Mouse (Mus musculus): ENCODE results near the gene Rarg.
"Not testable (repeated sequence)": the region's sequence is repeated elsewhere in the genome, so short reads cannot be mapped to it uniquely, and the experiment has no call there.

Rarg gene

GRCm38 (mm10) chr15:102235371-102236027 lies 21.8 kb downstream of the Rarg start:
- DNase-seq, result no peak

DNA sequence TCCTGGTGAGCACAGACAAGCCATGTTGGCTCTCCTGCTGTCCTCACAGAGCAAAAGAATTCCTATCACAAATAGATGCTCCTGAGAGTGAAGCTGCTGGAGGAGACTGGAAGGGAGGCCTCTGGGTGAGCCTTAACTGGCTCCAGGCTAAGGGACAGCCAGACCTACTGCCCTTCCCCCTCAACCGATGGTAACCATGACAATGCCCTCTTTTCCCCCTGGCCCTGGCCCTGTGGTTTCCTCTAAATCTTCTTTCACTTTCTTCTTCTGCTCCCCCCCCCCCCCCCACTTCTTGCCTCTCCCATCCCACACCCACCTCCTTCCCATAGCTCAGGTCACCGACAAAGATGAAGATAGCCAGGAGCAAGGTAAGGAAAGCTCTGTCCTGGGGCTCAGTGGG lies 23.4 kb downstream of the Rarg start:
- DNase-seq, result no peak

DNA sequence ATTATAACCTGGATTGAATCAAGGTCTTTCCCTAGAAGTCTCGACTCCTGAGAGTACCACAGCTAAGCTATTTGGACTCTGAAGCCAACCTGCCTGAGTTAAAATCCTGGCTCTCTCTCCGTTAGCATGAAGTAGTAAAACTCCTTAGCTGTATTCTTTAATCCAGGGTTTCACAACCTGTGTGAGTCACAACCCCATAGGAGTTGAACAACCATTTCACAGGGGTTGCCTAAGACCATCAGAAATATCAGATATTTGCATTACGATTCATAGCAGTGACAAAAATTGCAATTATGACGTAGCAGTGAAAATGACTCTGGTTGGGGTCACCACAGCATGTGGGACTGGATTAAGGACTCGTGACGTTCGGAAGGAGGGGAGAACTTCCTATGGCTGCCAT lies 24.6 kb downstream of the Rarg start:
- DNase-seq, result no peak

DNA sequence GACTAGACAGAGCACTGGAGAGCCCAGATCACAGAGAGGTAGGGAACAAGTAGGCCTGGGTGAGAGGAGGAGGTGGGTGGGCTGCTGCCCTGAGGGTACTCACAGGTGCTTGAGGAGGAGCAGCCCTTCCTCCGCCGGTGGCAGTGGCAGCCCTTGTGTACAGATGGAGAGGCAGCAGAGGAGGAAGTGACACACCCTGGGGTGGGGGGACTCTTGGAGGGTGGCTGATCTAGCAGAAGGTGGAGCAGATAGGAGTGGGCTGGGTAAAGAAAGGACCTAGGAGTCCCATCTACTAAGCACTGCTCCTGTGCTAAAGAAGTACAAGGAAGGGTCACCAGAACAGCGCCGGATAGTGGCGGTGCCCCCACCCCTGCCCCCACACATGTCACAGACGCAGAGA lies 25.6 kb downstream of the Rarg start, which contains the start of gene Itgb7:
Itgb7 (minus strand) TSS at position 197 of the 400 bp plus-strand sequence.
- DNase-seq, result no peak

GRCm38 (mm10) chr15:102230408-102231321 lies 26.7 kb downstream of the Rarg start:
- no peak for DNase-seq

GRCm38 (mm10) chr15:102225619-102226018 lies 31.7 kb downstream of the Rarg start:
- not testable (repeated sequence) for DNase-seq

- DNase-seq, result no peak
These were observed 32.2 kb downstream of the Rarg start for GRCm38 (mm10) chr15:102224992-102225617.

- peak; percentile 61 for DNase-seq
These were observed 32.9 kb downstream of the Rarg start for GRCm38 (mm10) chr15:102224186-102224991.

DNA sequence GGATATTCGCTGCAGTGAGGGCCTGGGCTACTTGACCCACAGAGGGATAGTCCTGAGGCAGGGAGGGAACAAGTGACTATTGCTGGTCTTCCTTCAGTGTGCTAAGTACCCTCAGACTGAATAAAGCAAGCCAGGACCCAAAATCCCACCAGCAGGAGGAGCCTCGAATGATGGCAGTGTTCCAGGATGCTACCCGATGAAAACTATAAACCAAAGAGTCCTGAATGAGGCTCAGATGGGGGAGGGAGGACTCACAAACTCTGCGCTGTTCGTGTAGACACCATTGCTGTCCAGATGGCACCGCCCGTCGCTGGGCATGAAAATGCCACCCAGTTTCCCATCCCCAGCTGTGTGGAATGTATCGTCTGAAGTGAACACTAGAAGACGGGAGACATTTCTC lies 34.9 kb downstream of the Rarg start:
- no peak for DNase-seq

GRCm38 (mm10) chr15:102217325-102217724 lies 40.0 kb downstream of the Rarg start:
- no peak for DNase-seq

DNA sequence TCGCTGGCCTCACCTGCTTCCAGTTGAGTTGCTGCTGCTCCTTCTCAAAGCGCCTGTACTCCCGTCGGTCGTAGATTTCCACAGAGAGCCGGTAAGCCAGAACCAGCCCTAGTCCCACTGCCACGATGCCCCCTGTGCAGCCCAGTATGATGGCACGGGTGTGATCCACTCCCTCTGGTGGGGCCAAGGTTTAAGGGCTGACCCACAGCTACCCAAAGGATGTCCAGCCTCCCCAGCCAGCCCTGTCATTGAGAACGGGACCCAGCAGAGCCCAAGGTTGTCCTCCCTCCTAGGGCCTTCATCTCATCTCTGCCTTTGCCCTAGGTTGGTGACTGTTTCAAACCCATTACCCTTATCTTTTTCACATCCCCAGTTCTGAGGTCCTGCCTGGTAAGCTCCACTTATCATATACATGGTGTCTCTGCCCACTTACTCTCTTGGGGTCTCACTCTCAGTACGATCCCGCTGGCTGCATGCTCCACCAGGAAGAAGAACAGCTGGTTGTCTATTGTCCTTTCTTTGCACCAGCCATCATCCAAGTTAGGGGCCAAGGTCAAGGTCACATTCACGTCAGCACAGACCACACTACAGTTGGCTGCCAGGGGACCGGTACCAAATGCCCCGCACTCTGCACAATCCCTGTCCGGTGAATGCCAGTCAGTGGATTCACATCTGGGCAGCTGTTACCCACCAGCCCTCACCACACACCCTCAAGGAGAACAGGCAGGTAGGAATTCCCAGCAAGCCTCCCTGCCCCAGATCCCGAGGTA lies 40.7 kb downstream of the Rarg start:
- no peak for DNase-seq

DNA sequence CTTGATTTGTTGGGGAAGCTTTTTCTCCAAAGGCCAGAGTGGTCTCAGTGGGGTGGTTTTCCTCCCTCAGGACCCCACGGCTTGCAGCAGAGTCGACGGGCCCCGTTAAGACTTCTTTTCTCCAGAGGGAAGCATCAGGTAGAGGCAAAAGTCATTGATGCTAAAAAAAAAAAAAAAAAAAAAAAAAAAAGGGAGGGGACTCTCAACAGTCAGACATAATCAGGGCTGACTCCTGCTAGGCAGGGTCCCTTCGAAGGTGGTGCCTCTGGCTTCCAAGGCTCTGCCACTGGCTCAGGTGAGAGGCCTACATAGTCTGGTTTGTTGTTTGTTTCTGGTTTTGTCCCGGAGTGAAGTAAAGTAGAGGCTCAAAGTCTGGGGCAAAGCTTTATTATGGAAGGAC lies 41.7 kb downstream of the Rarg start:
- no peak for DNase-seq

- DNase-seq, result no peak
These were observed 43.2 kb downstream of the Rarg start for GRCm38 (mm10) chr15:102214132-102214531.

DNA sequence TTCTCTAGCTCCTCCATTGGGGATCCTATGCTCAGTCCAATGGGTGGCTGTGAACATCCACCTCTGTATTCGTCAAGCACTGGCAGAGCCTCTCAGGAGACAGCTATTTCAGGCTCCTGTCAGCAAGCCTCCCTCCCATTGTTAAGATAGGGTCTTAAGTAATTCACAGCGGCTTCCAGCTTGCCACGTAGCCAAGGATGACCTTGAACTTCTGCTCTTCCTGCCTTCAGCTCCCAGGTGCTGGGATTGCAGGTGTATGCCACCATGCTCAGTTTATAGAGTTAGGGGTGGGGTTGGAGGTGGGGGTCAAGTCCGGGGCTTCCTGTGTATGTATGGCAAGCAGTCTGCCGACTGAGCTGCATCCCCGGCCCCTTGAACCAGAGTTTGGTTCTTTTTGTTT lies 45.4 kb downstream of the Rarg start:
- no peak for DNase-seq

- DNase-seq, result no peak
These were observed 46.5 kb downstream of the Rarg start for GRCm38 (mm10) chr15:102210816-102211215.

DNA sequence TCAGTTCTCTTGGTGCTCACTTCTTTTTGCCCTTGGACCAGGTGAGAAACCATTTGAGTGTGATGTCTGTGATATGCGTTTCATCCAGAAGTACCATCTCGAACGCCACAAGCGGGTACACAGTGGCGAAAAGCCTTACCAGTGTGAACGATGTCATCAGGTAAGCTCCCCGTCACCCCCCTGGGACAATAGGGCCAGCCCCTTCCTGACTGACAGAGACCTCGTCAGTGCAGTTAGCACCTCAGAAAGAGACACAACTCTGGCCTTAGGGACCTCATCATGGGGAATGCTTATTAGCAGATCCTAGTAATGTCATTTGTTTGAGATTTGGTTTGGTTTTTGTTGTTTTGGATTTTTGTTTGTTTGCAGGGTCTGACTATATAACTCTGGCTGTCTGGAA lies 48.2 kb downstream of the Rarg start:
- DNase-seq, result no peak

DNA sequence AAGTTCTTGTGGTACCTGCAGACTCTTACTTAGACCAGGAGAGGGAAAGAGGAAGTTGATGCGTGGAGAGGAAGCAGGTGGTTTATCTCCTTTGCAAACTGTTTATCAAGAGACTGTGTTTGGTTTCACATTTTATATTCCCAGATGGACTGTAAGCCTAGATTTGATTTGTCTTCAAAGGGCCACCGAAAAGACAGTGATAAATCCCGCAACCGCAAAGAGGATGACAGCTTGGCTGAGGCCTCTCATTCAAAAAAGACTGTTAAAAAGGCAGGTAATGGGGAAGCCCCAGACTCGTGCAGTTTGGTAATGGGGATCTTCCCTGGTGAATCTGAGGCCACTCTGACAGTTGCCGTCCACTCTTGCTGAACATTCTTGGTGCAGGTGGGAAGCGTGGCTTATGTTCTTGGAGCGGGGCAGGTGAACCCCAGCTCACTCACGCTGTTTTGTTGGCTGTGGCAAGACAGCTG lies 49.2 kb downstream of the Rarg start:
- no peak for DNase-seq

DNA sequence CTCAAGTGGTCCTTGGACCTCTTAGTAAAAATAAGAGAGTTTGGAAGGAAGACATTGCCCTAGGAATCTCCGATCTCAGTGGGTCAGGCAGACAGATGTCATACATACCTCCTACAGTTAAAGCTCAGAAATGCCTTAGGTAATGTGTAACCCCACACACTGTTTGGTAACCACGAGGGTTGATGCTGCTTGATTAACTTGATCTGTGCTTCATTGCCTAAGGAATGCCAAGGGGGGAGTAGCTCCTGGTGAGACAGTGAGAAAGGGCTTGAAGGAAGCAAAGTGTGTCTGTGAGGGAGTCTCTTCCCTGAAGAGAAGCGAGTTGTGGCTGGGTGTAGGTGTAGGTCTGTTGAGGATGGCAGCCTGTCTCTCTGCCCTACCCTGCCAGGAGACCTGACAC lies 50.0 kb downstream of the Rarg start:
- DNase-seq, result peak; percentile 57

DNA sequence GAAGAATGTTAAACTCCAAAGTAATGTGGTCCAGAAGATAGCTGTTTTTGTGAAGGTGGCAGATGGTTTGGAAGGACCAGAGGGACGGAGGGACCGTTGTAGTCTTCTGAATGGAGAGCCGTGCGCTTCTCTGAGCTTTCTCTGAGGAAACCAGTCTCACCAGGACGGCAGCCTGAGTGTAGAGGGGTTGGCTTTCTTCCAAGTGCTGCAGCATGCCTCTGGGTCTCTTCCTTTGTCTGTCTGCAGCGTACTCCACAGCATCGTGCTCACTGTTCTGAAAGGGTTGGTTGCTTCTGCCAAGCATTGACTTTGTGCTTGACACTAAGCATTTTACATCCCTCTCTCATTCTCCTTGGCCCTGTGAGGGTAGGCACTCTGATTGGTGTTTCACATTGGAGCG lies 51.5 kb downstream of the Rarg start:
- DNase-seq, result no peak

GRCm38 (mm10) chr15:102204674-102205505 lies 52.4 kb downstream of the Rarg start, which contains the start of gene Csad:
Gene Csad (minus strand): TSS chr15:102204724.
- no peak for DNase-seq

DNA sequence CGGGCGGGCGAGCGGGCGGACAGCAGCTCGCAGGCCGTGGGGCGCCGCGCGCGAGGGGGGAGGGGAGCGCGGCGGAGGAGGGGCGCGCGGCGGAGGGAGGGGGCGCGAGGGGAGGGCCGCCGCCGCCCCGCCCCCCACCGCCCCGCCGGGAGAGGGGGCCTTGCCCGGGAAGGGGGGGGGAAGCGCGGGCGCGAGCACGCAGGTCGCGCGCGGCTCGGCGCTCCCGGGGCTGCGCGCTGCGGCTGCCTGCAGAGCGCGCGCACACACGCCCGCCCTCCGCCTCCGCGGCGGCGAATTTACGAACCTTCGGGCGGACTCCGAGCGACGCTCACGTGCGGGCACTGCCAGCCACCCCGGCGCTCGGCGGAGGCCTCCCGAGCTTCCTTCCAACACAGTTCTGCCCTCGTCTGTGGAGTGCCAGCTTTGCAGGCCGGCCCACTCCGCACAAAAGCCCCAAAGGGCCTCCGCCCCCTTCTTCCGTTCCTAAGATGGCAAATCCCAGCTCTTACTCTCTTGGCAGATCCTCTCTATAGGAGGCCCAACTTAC lies 53.4 kb downstream of the Rarg start:
- peak; percentile 78 for DNase-seq
